Mouse (Mus musculus) ES-Bruce4 (cell line): Measurements from ENCODE around the gene Ttll5.

Experiments
- CTCF ChIP-seq: IDR thresholded peaks from one replicate; pipeline ENCODE4 v1.8.1; 2011; ENCODE audit warnings: low read depth, low read length
- EP300 ChIP-seq: IDR thresholded peaks from 2 replicates; pipeline ENCODE4 v1.6.1; 2011; ENCODE audit warnings: low read depth, low read length; ENCODE audit not compliant: insufficient read depth
- POLR2A ChIP-seq: IDR thresholded peaks from one replicate; pipeline ENCODE4 v1.8.1; 2011; ENCODE audit warnings: low read length; ENCODE audit not compliant: insufficient read depth

DNA sequence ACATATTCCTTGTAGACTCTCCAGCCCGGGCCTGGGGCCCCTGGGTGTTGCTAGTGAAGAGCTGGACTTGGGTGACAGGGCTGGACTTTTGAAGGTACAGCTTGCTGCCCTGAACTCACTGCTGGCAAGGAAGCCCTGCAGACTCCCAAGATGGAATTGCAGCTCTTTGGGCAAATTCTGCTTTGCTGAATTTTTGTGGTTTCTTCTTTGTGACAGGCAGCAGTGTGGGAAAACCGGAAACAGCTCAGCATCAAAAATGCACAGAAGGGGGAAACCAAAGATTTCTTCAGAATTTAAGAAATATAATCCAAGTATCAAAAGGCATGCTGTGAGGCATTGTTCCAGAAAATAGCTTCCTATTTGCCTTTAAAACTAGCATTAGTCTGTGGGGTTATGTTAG, 189.7 kb downstream of the Ttll5 start:
- TF ChIP-seq POLR2A, result no peak
- no peak for TF ChIP-seq CTCF
- TF ChIP-seq EP300, result no peak
